Mouse (Mus musculus) retina, postnatal 7 days (tissue): ENCODE results near the gene Ripor2.

ENCODE experiments used
- DNase-seq: peaks from one replicate; pipeline ENCODE4 v3.0.0-alpha.2; 2012; ENCODE audit warnings: low read depth, low spot score

Ripor2 gene

DNA sequence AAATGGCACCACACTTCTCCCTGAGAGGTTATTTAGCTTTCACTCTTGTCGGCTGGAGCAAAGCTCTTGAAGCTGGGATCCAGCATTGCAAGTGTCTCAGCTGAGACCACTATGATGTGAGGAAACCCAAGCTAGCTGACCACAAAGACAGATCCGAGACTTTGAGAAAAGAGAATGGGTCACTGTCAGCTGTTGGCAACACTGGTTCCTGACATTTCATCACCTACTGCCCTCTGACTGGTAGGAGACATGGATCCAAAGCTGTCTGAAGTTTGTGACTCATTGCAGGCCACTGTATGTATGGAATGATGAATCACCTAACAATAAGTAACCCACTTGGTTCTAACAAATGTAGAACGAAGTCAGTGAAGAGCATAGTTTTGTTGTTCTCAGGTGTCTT, 64.3 kb downstream of the Ripor2 start:
- DNase-seq = no peak

DNA sequence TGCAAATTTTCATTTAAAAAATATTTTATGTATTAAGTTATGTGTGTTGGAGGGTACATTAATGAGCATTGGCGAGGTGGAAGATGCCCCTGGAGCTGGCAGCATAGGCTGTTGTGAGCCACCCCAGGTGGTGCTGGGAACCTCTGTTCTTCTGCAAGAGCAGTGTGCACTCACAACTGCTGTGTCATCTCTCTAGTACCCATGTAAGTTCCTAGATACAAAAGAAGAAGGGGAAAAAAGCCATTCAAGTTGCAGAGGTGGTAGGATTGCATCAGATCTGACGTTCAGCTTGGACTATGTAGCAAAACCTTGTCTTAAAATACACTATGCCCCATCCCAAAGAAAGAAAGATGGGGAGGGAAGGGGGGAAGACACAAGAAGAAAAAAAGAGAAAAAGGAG, 65.5 kb downstream of the Ripor2 start:
- DNase-seq = no peak

DNA sequence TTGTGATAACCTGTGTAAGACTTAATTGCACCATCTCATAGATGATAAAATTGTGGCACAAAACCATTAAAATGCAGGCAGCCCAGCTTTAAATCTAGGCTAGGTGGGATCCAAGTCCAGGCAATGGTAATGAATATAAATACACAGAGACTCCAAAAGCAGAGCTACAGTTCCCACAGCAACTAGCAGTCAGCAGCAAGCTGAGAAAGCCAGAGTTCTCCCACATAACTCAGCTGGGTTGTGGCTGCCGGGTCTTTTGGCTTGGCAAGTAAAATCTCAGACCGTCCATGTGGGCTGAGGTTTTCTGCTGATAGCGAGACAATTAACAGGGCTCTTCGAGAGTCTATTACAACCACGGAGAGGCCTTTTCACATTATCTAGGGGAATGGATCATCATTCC, 66.0 kb downstream of the Ripor2 start:
- DNase-seq = no peak

GRCm38 (mm10) chr13:24648668-24649067, 66.7 kb downstream of the Ripor2 start:
- no peak for DNase-seq

- no peak for DNase-seq
These were observed 67.1 kb downstream of the Ripor2 start for GRCm38 (mm10) chr13:24649099-24649498.

DNA sequence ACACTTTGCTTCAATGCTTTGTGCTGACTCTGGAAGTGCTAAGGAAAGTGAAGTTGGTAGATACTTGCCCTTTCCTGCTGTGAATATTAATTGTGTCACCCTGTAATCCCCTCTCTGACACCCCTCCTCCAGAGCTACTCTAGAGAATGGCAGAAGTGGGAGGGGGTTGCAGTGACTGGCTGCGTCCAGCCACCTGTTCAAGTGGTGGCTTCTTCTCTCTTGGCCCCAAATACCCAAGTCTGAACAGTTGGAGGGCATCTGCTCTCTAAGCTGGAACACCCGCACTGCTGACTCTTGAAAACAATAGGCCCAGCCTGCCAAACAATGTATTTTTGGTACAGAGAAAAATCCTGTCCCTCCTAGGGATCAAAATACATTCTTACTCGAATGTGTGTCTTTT, 69.0 kb downstream of the Ripor2 start:
- DNase-seq = no peak

- DNase-seq = no peak
These were observed 73.1 kb downstream of the Ripor2 start for GRCm38 (mm10) chr13:24654919-24655635.

GRCm38 (mm10) chr13:24656719-24657497, 74.9 kb downstream of the Ripor2 start:
- no peak for DNase-seq

- DNase-seq = no peak
These were observed 84.8 kb downstream of the Ripor2 start for GRCm38 (mm10) chr13:24666763-24667162.

- DNase-seq = no peak
These were observed 86.6 kb downstream of the Ripor2 start for GRCm38 (mm10) chr13:24668556-24668955.

- DNase-seq = no peak
These were observed 88.7 kb downstream of the Ripor2 start for GRCm38 (mm10) chr13:24670676-24671075.

- DNase-seq = no peak
These were observed 97.2 kb downstream of the Ripor2 start for GRCm38 (mm10) chr13:24679027-24679680.

GRCm38 (mm10) chr13:24680951-24681350, 99.0 kb downstream of the Ripor2 start:
- DNase-seq = no peak

- DNase-seq = no peak
These were observed 100.4 kb downstream of the Ripor2 start for GRCm38 (mm10) chr13:24682346-24682745.

- DNase-seq = no peak
These were observed 102.5 kb downstream of the Ripor2 start for GRCm38 (mm10) chr13:24684503-24684902.

DNA sequence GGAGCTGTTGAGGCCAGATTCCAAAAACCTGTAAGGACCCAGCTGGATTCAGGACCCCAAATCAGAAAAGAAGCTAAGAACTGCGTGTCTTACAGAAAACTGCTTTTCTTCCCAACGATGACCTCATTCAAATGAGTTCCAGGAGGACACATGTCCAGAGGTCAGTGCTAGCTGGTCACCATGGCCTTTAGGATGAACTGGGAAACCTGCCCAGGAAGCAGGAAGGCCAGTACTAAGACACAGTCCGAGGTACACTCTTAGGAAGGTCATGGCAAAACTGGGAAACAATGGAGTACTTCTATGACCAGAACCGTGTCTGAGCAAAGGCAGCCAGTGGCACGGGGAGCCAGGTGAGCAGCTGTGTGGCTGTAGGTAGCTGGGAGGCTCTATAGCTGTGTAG, 103.9 kb downstream of the Ripor2 start:
- no peak for DNase-seq

DNA sequence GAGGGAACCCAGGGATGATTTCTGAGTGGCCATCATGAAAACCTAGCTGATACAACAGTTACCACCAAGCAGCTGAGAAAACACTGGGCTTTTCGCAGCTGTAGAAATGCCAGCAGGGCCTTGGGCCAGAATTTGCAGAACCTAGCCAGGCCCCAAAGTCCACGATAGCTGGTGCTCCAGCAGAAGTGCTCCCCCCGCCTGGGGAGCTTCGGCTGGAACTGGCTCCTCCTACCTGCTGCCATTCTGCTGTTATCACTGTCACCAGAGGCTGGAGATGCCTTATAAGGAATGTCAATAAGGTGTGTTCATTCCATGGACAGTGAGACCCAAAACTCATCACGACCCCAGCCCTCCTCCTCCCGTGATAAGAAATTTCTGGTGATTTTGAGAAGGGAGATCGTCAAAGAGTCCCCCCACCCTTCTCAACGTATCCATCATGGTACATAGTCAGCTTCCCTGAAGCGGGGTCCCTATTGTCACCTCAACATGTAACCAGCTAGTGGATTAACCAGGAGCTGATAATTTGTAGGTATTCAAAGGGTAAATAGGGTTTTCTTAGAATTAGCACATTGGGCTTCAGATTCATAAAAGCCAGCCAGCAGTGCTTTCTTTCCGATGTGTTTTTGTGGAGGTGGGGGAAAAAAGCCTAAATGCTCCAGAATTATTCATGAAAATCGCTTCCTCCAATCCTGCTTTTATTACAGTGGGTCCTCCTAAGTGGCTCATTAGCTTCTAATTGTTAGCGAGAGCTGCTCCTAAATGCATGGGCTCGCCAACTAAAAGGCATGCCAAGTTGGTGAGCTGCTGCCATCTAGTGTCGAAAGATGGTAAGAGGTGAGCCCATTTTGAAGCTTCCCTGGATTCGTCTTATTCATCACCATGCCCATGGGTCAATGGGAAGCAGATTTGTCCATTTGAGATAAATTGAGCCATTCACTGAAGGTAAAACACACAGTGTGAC, 105.0 kb downstream of the Ripor2 start:
- peak; percentile 83 for DNase-seq

DNA sequence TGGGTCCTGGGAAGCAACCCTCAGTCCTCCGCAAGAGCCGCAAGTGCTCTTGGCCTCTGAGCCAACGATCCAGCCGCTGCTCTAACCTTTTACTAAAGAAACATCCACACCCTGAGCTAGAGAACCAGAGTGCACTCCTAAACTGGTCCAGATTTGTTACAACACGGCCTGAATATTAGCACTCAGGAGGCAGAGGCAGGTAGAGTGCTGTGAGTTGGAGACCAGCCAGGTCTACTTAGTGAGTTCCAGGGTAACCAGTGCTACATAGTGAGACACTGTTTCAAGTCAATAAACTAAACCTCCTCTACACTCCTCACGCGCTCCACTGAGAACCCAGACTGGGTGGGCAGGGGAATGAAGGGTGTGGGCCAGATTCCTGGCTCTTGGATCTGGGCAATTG, 111.3 kb downstream of the Ripor2 start:
- DNase-seq = no peak

DNA sequence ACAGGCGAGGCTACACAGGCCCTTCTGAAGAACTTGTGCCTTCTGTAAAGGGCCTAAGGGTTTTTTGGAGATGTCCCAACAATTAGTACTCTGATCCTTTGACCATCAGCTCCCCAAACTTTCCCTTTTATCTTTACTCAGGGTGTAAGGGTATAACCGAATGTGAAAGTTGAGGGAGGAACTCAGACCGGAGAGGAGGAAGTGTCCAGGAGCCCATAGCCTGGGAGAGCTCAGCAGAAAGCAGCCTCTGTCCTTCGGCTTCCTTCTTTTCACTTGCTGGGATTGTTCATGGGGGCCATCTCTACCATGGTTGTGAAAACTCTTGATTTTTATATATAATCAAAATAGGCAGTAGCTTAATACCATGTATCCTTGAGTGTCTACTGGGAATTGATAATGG, 116.8 kb downstream of the Ripor2 start:
- DNase-seq = no peak

- DNase-seq = no peak
These were observed 120.1 kb downstream of the Ripor2 start for GRCm38 (mm10) chr13:24702128-24702527.

GRCm38 (mm10) chr13:24709656-24710396, 127.8 kb downstream of the Ripor2 start:
- no peak for DNase-seq
